Mouse (Mus musculus) ovary, adult 10 weeks (tissue): Measurements from ENCODE around the gene Nubpl. TPM values are rescaled to one million over a fixed set of nuclear protein-coding genes. Genes with fewer than 3 reads are reported as not detected.

Source experiments
- polyA plus RNA-seq: library from polyadenylated mRNA; stranded (reverse); fragments of 350-450 nt; fragmentation: Illumina TruSeq; extraction: RNeasy Lipid Tissue Mini Kit (QIAGEN cat#74804); gene quantifications from one replicate; pipeline ENCODE4 v1.2.3, GENCODE M21; 2014

Nubpl gene
- polyA plus RNA-seq, result 14.9 TPM

DNA sequence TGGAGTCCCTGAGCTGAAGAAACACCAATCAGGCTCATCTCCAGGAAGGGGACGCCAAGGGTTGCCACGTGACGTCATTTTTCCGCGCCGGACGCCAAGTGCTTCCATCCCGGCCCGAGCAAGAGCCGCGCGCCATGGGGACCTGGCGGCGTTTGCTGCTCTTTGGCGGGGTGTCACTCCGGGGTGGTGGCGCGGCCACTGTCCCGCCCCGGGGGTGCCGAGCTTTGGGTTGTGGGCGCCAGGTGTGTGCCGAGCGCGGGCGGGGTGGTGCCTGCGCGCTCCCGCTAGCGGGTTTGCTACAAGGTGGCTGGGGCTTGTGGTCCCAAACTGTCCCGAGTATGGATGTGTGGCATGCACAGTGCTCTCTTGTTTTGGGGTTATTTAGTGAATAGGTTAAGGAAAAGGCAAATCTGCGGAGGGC, at the start of gene Nubpl:
Nubpl (plus strand) TSS at position 88 of the 421 bp plus-strand sequence.

Other genes with a start within 250 kb of the Nubpl start
- gene Heatr5a, start 126.4 kb upstream of the Nubpl start, polyA plus RNA-seq, result 22.3 TPM
- gene Dtd2, start 91.2 kb upstream of the Nubpl start, polyA plus RNA-seq, result 9.9 TPM
- gene Gpr33, start 69.7 kb upstream of the Nubpl start, polyA plus RNA-seq, result not detected